Mouse (Mus musculus) embryonic facial prominence, embryonic 10.5 days (tissue): ENCODE data around the gene Cd7. TPM values are rescaled to one million over a fixed set of nuclear protein-coding genes. Genes with fewer than 3 reads are reported as not detected.

Experiments
- DNase-seq: peaks from one replicate; pipeline ENCODE4 v3.0.0-alpha.2; 2017; ENCODE audit warnings: low spot score
- H3K27ac ChIP-seq: fragments of 300-500 bp; sonication (generic); replicated peaks from 2 replicates; pipeline ENCODE4 v1.5.1; 2016; ENCODE audit warnings: mild to moderate bottlenecking
- H3K27me3 ChIP-seq: fragments of 300-500 bp; sonication (generic); replicated peaks from 2 replicates; pipeline ENCODE4 v1.6.1; 2016; ENCODE audit warnings: low read depth, mild to moderate bottlenecking; ENCODE audit not compliant: poor library complexity, severe bottlenecking
- H3K36me3 ChIP-seq: fragments of 300-500 bp; sonication (generic); replicated peaks from 2 replicates; pipeline ENCODE4 v1.6.1; 2016; ENCODE audit warnings: mild to moderate bottlenecking, moderate library complexity
- H3K4me1 ChIP-seq: fragments of 300-500 bp; sonication (generic); 2 replicates; pipeline ENCODE4 v1.6.1; 2016
- H3K4me3 ChIP-seq: fragments of 300-500 bp; sonication (generic); 2 replicates; pipeline ENCODE4 v1.5.1; 2016; ENCODE audit warnings: mild to moderate bottlenecking, moderate library complexity
- H3K9me3 ChIP-seq: fragments of 300-500 bp; sonication (generic); 2 replicates; pipeline ENCODE4 v1.6.1; 2016; ENCODE audit warnings: mild to moderate bottlenecking
- WGBS: fragments of 180-500 bp; shearing (Covaris S2); methylation state at CpG from one replicate; pipeline ENCODE4 v1.1.7; 2016; 5-methylcytosine and 5-hydroxymethylcytosine counted together
- polyA plus RNA-seq: library from polyadenylated mRNA; unstranded; fragments of >200 nt; fragmentation: Nextera tagmentation; extraction: Ambion mirVana; gene quantifications from 2 replicates; pipeline ENCODE4 v1.2.1, GENCODE M21; 2016

Cd7 gene
- polyA plus RNA-seq, 1 experiment from 2014 or later: not detected

DNA sequence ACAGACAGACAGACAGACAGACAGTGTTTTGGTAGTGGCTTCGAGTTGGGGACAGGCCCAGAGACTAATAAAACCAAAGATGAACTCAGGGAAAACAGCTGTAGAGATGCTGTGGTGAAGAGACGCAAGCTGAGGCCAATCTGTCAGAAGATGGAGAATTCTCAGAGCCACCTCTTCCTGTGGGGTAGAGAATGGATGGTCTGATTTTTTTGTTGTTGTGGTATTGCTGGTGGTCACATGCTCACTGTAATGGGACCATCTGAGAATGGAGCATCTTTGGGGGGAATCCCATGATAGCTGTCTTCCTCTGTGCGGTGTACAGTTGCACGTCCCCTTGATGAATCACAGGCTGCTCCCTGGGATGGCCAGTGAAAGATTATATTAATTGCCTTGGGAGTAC is 3.3 kb upstream of the Cd7 start:
- no peak for DNase-seq

DNA sequence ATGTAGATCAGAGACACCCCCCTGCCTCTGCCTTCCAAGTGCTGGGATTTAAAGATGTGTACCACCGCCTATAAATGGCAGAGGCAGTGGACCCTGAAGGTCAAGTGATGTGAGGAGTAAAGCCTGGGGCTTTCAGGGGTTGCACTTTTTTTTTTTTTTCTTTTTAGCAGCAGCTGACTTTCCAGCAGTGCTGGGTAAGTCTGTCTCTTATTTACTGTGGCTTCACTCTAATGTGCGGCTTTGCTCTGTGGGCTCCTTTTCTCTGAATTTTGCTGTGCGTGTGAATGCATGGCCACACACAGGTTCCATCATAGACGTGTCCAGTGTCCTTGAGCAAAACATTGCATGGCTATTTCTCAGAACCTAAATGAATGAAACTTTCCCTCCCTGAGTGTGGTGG is 2.4 kb upstream of the Cd7 start:
- H3K9me3 ChIP-seq: no peaks in the 10 kb centered on the region
- H3K27me3 ChIP-seq: peaks cover 36% of the 10 kb centered on the region
- 74% methylated on average over 4 of the region's 4 CpGs for WGBS
- no peak overlapping the region for H3K4me3 ChIP-seq
- no peaks in the 10 kb centered on the region for H3K36me3 ChIP-seq
- H3K4me1 ChIP-seq: peaks cover 20% of the 10 kb centered on the region
- no peak for DNase-seq
- no peak overlapping the region for H3K27ac ChIP-seq

More for the DNA sequence above, 3.3 kb upstream of the Cd7 start:
- Histone ChIP-seq H3K9me3 (no peaks in the 10 kb centered on the region), H3K36me3 (no peaks in the 10 kb centered on the region), H3K27ac (no peak overlapping the region), H3K4me3 (no peak overlapping the region), H3K27me3 (peaks cover 41% of the 10 kb centered on the region), H3K4me1 (peaks cover 19% of the 10 kb centered on the region)
- 84% methylated on average over 4 of the region's 4 CpGs for WGBS

DNA sequence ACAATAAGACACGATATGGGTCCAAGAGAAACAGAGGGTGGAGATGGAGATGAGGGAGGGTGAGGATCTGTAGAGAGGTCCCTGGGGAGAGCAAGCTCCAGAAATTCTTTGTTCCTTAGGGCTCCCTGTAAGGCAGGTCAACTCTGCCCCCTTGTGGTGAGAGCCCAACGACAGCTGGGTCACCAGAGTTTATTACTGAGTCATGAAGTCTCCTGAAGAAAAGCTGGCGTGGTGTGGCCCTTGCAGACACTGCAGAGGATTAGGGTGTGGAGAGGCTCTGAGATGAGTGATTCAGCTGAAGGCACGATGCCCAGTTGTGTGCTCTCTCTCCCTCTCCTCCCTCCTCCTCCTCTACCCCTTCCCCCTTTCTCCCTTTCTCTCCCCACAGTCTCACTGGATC is 2.0 kb upstream of the Cd7 start:
- H3K9me3 ChIP-seq: no peaks in the 10 kb centered on the region
- DNase-seq: peak; percentile 80
- peaks cover 24% of the 10 kb centered on the region for H3K4me1 ChIP-seq
- WGBS: 8% methylated on average over 4 of the region's 4 CpGs
- H3K27ac ChIP-seq: no peak overlapping the region
- H3K27me3 ChIP-seq: peaks cover 36% of the 10 kb centered on the region
- H3K36me3 ChIP-seq: no peaks in the 10 kb centered on the region
- no peak overlapping the region for H3K4me3 ChIP-seq

DNA sequence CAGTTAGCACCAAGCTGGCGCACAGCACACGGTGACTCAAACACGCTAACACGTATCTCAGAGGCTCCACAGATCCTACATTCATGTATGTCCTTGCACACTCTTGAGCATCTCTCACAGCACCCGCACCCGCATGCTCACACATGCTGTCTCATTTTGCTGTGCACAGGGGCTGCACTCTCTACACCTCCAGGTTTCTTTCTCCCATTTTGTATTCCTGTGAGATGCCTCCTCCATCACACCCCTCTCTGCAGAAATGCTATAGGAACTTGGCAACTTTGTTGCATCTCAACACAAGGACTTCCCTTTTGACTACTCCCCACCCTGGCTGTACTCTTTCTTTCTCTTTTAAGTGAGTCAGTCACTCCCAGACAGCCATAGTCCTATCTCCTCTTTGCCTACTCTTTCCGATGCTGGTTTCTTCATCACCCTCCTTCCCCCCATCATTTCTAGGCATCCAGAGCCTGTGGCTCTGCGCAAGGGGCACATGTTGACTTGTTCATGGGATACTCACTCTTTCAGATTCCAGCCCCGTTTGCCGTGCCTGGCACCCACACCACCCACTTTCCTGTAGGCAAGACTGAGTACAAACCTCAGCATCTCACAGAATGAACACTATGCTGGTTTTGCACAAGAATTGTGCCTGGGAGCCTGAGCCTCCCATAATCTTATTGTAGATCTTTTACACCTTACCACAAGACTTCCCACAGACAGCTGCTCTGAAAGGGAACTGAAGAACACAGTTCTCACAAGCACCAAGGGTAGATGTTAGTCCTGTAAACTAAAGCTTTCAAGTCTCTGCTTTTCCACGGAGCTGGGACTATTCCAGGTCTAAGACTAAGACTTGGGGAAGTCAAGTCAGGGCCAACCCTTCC is 615 bp downstream of the Cd7 start:
- H3K27ac ChIP-seq: no peak overlapping the region
- WGBS: 87% methylated on average over 11 of the region's 11 CpGs
- no peaks in the 10 kb centered on the region for H3K36me3 ChIP-seq
- peaks cover 20% of the 10 kb centered on the region; the same call in 1 of the 2 replicates for H3K27me3 ChIP-seq
- no peak for DNase-seq
- H3K9me3 ChIP-seq: no peaks in the 10 kb centered on the region
- H3K4me1 ChIP-seq: peaks cover 10% of the 10 kb centered on the region
- no peak overlapping the region for H3K4me3 ChIP-seq

GRCm38 (mm10) chr11:121033118-121033517 is 6.1 kb downstream of the Cd7 start:
- WGBS: 84% methylated on average over 5 of the region's 5 CpGs
- DNase-seq: no peak
- Histone ChIP-seq H3K27ac (no peak overlapping the region), H3K4me1 (peaks cover 10% of the 10 kb centered on the region), H3K36me3 (no peaks in the 10 kb centered on the region), H3K9me3 (no peaks in the 10 kb centered on the region), H3K4me3 (no peak overlapping the region), H3K27me3 (peaks cover 12% of the 10 kb centered on the region; the same call in 1 of the 2 replicates)

- Histone ChIP-seq H3K4me3 (no peak overlapping the region), H3K4me1 (no peaks in the 10 kb centered on the region), H3K27ac (no peak overlapping the region), H3K27me3 (0 out of 2 replicates have a peak, but pooled peaks cover 4% of the 10 kb centered on the region), H3K36me3 (no peaks in the 10 kb centered on the region), H3K9me3 (no peaks in the 10 kb centered on the region)
- no peak for DNase-seq
- 87% methylated on average over 7 of the region's 7 CpGs for WGBS
Observed at GRCm38 (mm10) chr11:121027259-121027658, 12.0 kb downstream of the Cd7 start.

DNA sequence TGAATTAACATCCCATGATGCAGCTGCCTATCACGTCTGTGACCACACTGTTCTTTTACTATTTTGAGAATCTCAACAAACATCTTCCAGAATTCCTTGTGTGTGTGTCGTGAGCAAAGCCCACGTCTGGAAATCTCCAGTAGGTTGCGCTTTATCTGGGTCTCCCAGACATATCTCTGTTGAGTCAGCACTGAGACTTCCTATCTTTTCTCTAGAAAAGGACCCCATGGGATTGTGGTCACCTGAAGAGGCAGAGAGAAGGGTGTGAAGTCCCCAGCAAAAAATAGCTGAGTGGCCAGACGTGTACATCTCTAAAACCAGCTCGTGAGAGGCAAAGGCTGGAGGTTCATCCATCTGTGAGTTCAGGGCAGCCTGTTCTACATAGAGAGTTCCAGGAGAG is 15.1 kb downstream of the Cd7 start:
- DNase-seq: no peak
- no peak overlapping the region for H3K4me3 ChIP-seq
- H3K4me1 ChIP-seq: no peaks in the 10 kb centered on the region
- no peaks in the 10 kb centered on the region for H3K36me3 ChIP-seq
- 0 out of 2 replicates have a peak, but pooled peaks cover 4% of the 10 kb centered on the region for H3K27me3 ChIP-seq
- no peaks in the 10 kb centered on the region for H3K9me3 ChIP-seq
- no peak overlapping the region for H3K27ac ChIP-seq
- WGBS: 76% methylated on average over 6 of the region's 6 CpGs

DNA sequence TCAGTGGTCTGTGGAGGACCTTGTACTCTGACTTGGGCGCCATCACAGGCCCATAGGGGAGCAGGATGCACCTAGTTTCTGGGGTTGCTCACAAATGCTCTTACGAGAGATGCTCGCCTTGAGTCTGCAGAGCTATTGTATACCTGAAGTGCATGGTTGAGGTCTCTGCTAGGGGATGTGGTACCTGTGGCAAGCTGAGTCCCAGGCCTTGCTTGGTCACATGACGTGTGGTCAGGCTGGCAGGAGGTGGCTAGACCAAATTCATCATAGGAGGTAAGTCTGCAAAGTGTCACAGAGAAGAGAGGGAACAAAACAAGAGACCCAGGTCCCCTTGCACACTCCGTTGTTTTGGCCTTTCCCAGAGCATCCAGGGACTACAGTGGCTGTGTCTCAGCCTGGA is 19.7 kb downstream of the Cd7 start:
- peaks cover 12% of the 10 kb centered on the region; the same call in 1 of the 2 replicates for H3K27me3 ChIP-seq
- H3K36me3 ChIP-seq: no peaks in the 10 kb centered on the region
- H3K9me3 ChIP-seq: no peaks in the 10 kb centered on the region
- no peak overlapping the region for H3K4me3 ChIP-seq
- 0 out of 2 replicates have a peak, but pooled peaks cover 3% of the 10 kb centered on the region for H3K4me1 ChIP-seq
- H3K27ac ChIP-seq: no peak overlapping the region
- WGBS: 83% methylated on average over 5 of the region's 5 CpGs
- DNase-seq: no peak

DNA sequence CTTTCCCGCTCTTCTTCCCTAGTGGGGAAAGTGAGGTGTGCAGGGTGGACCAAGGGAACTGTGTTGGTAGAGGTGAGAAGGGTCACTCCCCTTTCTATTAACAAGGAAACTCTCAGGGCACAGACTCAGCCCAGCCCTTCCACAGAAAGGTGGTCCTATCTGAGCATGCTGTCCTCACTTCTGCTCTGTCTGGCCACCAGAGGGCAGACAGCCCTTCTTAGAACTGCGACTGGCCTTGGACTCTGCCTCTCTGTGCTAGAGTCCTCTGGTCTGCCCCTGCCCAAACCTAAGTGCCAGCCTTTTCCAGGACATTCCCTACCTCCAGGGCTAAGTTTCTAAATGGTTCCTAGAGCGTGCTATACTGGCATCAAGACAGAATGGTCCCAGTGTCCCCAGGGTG is 21.5 kb downstream of the Cd7 start:
- no peaks in the 10 kb centered on the region for H3K9me3 ChIP-seq
- no peak overlapping the region for H3K27ac ChIP-seq
- DNase-seq: peak; percentile 72
- 37% methylated on average over 3 of the region's 3 CpGs for WGBS
- H3K4me3 ChIP-seq: no peak overlapping the region
- peaks cover 12% of the 10 kb centered on the region; the same call in 1 of the 2 replicates for H3K27me3 ChIP-seq
- H3K4me1 ChIP-seq: 0 out of 2 replicates have a peak, but pooled peaks cover 3% of the 10 kb centered on the region
- H3K36me3 ChIP-seq: no peaks in the 10 kb centered on the region

GRCm38 (mm10) chr11:121015472-121015871 is 23.7 kb downstream of the Cd7 start:
- DNase-seq: no peak
- H3K4me1 ChIP-seq: 0 out of 2 replicates have a peak, but pooled peaks cover 3% of the 10 kb centered on the region
- H3K9me3 ChIP-seq: no peaks in the 10 kb centered on the region
- peaks cover 12% of the 10 kb centered on the region; the same call in 1 of the 2 replicates for H3K27me3 ChIP-seq
- WGBS: 62% methylated on average over 6 of the region's 6 CpGs
- no peak overlapping the region for H3K4me3 ChIP-seq
- no peak overlapping the region for H3K27ac ChIP-seq
- H3K36me3 ChIP-seq: no peaks in the 10 kb centered on the region

DNA sequence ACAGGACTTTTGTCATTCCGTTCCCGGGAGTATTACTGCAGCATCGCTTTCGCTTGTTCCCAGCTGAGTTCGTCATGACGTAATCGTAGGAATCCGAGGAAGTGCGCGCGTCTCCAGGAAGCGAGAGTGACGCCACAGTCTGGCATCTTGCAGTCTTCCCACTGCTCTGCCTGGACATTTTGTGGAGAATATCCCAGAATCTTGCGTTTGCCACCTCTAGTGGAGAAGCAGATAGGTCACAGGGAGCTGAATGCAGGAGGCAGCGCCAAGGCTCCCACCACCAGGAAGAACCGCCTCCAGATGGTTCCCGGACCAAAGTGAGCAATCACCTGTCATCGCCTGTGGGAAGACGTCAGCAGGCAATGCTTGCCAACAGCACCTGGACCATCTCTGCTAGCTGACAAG is 24.3 kb downstream of the Cd7 start:
- Histone ChIP-seq H3K36me3 (no peaks in the 10 kb centered on the region), H3K9me3 (no peaks in the 10 kb centered on the region), H3K4me3 (no peak overlapping the region; the same call in 1 of the 2 replicates), H3K27ac (no peak overlapping the region), H3K4me1 (0 out of 2 replicates have a peak, but pooled peaks cover 3% of the 10 kb centered on the region), H3K27me3 (peaks cover 12% of the 10 kb centered on the region; the same call in 1 of the 2 replicates)
- 69% methylated on average over 19 of the region's 19 CpGs for WGBS
- no peak for DNase-seq

DNA sequence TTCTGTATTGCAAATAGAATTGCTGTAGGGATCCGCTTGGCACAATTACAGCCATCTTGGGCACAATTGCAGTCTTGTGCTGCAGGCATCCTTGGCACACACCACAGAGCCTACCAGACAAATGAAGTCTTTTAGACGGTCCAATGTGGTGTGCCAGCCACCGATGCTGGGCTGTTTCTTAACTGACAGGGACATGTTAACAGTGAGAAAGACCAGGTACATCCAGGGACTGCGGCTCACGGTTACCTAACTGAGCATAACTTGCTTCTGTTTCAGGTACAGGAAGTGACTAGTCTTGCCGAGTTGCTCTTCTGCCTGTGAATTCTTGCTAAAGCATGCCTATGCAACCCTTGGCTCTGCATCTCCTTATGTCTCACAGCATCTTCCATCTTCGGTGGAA is 25.6 kb downstream of the Cd7 start:
- no peak for DNase-seq
- 0 out of 2 replicates have a peak, but pooled peaks cover 3% of the 10 kb centered on the region for H3K4me1 ChIP-seq
- H3K27me3 ChIP-seq: peaks cover 9% of the 10 kb centered on the region; the same call in 1 of the 2 replicates
- no peaks in the 10 kb centered on the region for H3K36me3 ChIP-seq
- H3K27ac ChIP-seq: no peak overlapping the region
- no peaks in the 10 kb centered on the region for H3K9me3 ChIP-seq
- no peak overlapping the region for H3K4me3 ChIP-seq
- 84% methylated on average over 7 of the region's 7 CpGs for WGBS
